ENCODE assay signal across 1 mouse cellular context in the genomic region with DNA sequence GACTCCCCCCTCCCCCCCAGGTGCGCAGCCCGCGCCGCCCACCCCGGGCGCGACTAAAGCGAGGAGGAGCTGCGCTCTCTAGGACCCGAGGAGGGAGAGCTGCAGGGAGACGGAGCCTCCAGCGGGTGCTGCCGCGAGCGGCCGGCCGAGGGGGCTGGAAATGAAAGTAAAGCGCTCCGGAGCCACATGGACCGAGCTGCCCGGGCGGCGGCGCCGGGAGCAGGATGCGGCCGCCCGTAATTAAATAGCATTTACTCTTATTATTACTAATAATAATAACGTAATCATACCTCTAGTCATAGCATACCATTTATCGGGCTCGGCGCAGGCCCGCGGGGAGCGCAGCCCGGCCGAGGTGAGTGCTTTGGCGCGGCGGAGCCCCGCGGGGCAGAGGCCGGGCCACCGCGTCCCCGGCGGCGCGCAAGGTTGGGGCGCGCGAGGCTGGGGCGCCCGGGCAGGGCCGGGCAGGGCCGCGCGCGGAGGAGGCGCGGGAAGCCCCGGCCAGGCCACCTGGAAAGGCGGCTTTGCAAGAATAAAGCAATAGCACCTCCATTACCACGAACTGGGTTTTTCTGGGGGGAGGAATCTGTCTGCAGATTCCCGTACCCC.
A peak's percentile ranks its signal among the peaks of the same experiment; 100 is the strongest.
TF ChIP-seq lines count a peak whose summit lies in the region.

A gene (plus strand): TSS at position 66 of the 609 bp plus-strand sequence.
A gene (minus strand): TSS at position 539 of the 609 bp plus-strand sequence.

TF ChIP-seq in CH12.LX, 34 proteins besides CTCF, POLR2A, EP300 and RAD21:
- TF ChIP-seq ZNF384 (IDR thresholded peaks at IDR 0.05; ENCODE audit: low read depth, low read length) (no peak), ETS1 (conservative IDR thresholded peaks at IDR 0.05; ENCODE audit: low read depth, low read length) (no peak), ZMIZ1 (IDR thresholded peaks at IDR 0.05; ENCODE audit: low read depth, low read length) (peak; percentile 71), SMC3 (IDR thresholded peaks at IDR 0.05; ENCODE audit: low read depth, low read length) (no peak), MXI1 (IDR thresholded peaks at IDR 0.05; ENCODE audit: low read depth, low read length) (peak; percentile 72), TBP (conservative IDR thresholded peaks at IDR 0.05; ENCODE audit: low read depth, low read length) (no peak), USF2 (conservative IDR thresholded peaks at IDR 0.05; ENCODE audit: low read depth, low read length) (no peak), SIN3A (IDR thresholded peaks at IDR 0.05; ENCODE audit: low read length) (peak; percentile 76; the same call in 1 of the 2 replicates), CHD1 (IDR thresholded peaks at IDR 0.05; ENCODE audit: low read depth, low read length) (no peak), IRF4 (IDR thresholded peaks at IDR 0.05; ENCODE audit: low read depth, low read length) (peak; percentile 26; the same call in 1 of the 2 replicates), BHLHE40 (IDR thresholded peaks at IDR 0.05; ENCODE audit: low read depth, low read length) (no peak), PAX5 (IDR thresholded peaks at IDR 0.05; ENCODE audit: low read length) (no peak), ZC3H11A (IDR thresholded peaks at IDR 0.05; ENCODE audit: low read depth, low read length) (no peak), NELFE (IDR thresholded peaks at IDR 0.05; ENCODE audit: low read depth, low read length) (peak; percentile 67), MYC (IDR thresholded peaks at IDR 0.05; ENCODE audit: low read depth, low read length) (0 out of 2 replicates have a peak, but pooled peaks have one; percentile 24), RCOR1 (conservative IDR thresholded peaks at IDR 0.05; ENCODE audit: low read depth, low read length) (no peak), E2F4 (IDR thresholded peaks at IDR 0.05; ENCODE audit: insufficient replicate concordance, low read depth, low read length) (no peak), MEF2A (IDR thresholded peaks at IDR 0.05; ENCODE audit: borderline replicate concordance, low read depth, low read length) (no peak), TCF12 (IDR thresholded peaks at IDR 0.05; ENCODE audit: low read depth, low read length) (peak; percentile 63; the same call in 1 of the 2 replicates), USF1 (IDR thresholded peaks at IDR 0.05; ENCODE audit: low read depth, low read length) (no peak), CHD2 (IDR thresholded peaks at IDR 0.05; ENCODE audit: low read length) (no peak), NRF1 (IDR thresholded peaks at IDR 0.05; ENCODE audit: low read depth, low read length) (peak; percentile 27; the same call in 1 of the 2 replicates), JUND (conservative IDR thresholded peaks at IDR 0.05; ENCODE audit: low read depth, low read length) (no peak), MAZ (IDR thresholded peaks at IDR 0.05; ENCODE audit: low read depth, low read length) (peak; percentile 73; the same call in 1 of the 2 replicates), JUN (IDR thresholded peaks at IDR 0.05; ENCODE audit: insufficient read depth, low read depth, low read length) (no peak), MAFK (IDR thresholded peaks at IDR 0.05; ENCODE audit: insufficient replicate concordance, low read length) (no peak), UBTF (IDR thresholded peaks at IDR 0.05; ENCODE audit: low read depth, low read length) (peak; percentile 93; the same call in 1 of the 2 replicates), POLR2AphosphoS2 (IDR thresholded peaks at IDR 0.05; ENCODE audit: low read depth, low read length) (no peak), HCFC1 (IDR thresholded peaks at IDR 0.05; ENCODE audit: low read depth, low read length) (peak; percentile 36)
